Mouse (Mus musculus) midbrain, embryonic 16.5 days (tissue): ENCODE data around the gene Rnf185. TPM values are rescaled to one million over a fixed set of nuclear protein-coding genes. Genes with fewer than 3 reads are reported as not detected.

ENCODE experiments used
- ATAC-seq: fragments of 200-750 bp; cut with Nextera tagmentation; 2 replicates; pipeline ENCODE4 v1.8.0; 2017; ENCODE audit warnings: moderate TSS enrichment
- H3K27ac ChIP-seq: fragments of 300-500 bp; sonication (generic); 2 replicates; pipeline ENCODE4 v1.5.1; 2014; ENCODE audit warnings: mild to moderate bottlenecking, low read length, mixed read lengths
- H3K27me3 ChIP-seq: fragments of 300-500 bp; sonication (generic); 2 replicates; pipeline ENCODE4 v1.6.1; 2014; ENCODE audit warnings: low read depth, low read length, mixed read lengths; ENCODE audit not compliant: control insufficient read depth, insufficient read depth
- H3K36me3 ChIP-seq: fragments of 300-500 bp; sonication (generic); 2 replicates; pipeline ENCODE4 v1.6.1; 2014; ENCODE audit warnings: mild to moderate bottlenecking, low read length, moderate library complexity, mixed read lengths; ENCODE audit not compliant: control insufficient read depth, insufficient read depth
- H3K4me1 ChIP-seq: fragments of 300-500 bp; sonication (generic); 2 replicates; pipeline ENCODE4 v1.6.1; 2014; ENCODE audit warnings: mild to moderate bottlenecking, low read length, mixed read lengths; ENCODE audit not compliant: control insufficient read depth, insufficient read depth
- H3K4me2 ChIP-seq: fragments of 300-500 bp; sonication (generic); 2 replicates; pipeline ENCODE4 v1.6.1; 2014; ENCODE audit warnings: mild to moderate bottlenecking, low read length, mixed read lengths
- H3K4me3 ChIP-seq: fragments of 300-500 bp; sonication (generic); 2 replicates; pipeline ENCODE4 v1.5.1; 2014; ENCODE audit warnings: low read depth, mild to moderate bottlenecking, low read length, moderate library complexity, mixed read lengths
- H3K9ac ChIP-seq: fragments of 300-500 bp; sonication (generic); 2 replicates; pipeline ENCODE4 v1.6.1; 2014; ENCODE audit warnings: low read depth, low read length, mixed read lengths
- H3K9me3 ChIP-seq: fragments of 300-500 bp; sonication (generic); replicated peaks from 2 replicates; pipeline ENCODE4 v1.6.1; 2014; ENCODE audit warnings: mild to moderate bottlenecking, low read length, mixed read lengths; ENCODE audit not compliant: control insufficient read depth, poor library complexity, severe bottlenecking
- WGBS: fragments of 180-500 bp; shearing (Covaris S2); extraction: QIAGEN DNeasy Blood & Tissue Kit; methylation state at CpG from one replicate; pipeline ENCODE4 v1.1.7; 2014; 5-methylcytosine and 5-hydroxymethylcytosine counted together
- polyA plus RNA-seq: library from polyadenylated mRNA; unstranded; fragments of >200 nt; fragmentation: Nextera tagmentation; extraction: Ambion mirVana; gene quantifications from 2 replicates; pipeline ENCODE4 v1.2.1, GENCODE M21; 2015

Rnf185 gene
- polyA plus RNA-seq, 1 experiment from 2014 or later, result 46.2 TPM

GRCm38 (mm10) chr11:3433809-3434208, 18.4 kb downstream of the Rnf185 start:
- Histone ChIP-seq H3K27me3 (no peaks in the 10 kb centered on the region), H3K9ac (no peak overlapping the region), H3K4me1 (no peaks in the 10 kb centered on the region), H3K9me3 (no peaks in the 10 kb centered on the region), H3K36me3 (no peaks in the 10 kb centered on the region), H3K4me3 (no peak overlapping the region), H3K27ac (no peak overlapping the region), H3K4me2 (no peak overlapping the region)
- 90% methylated on average over 4 of the region's 4 CpGs for WGBS
- ATAC-seq, result no peak

GRCm38 (mm10) chr11:3431976-3432603, 20.1 kb downstream of the Rnf185 start:
- no peak overlapping the region for H3K4me2 ChIP-seq
- 94% methylated on average over 6 of the region's 6 CpGs for WGBS
- no peak overlapping the region for H3K9ac ChIP-seq
- no peak overlapping the region for H3K4me3 ChIP-seq
- no peaks in the 10 kb centered on the region for H3K9me3 ChIP-seq
- no peaks in the 10 kb centered on the region for H3K4me1 ChIP-seq
- ATAC-seq, result no peak
- H3K27ac ChIP-seq, result no peak overlapping the region
- H3K27me3 ChIP-seq, result no peaks in the 10 kb centered on the region
- H3K36me3 ChIP-seq, result no peaks in the 10 kb centered on the region

GRCm38 (mm10) chr11:3431515-3431914, 20.6 kb downstream of the Rnf185 start:
- no peaks in the 10 kb centered on the region for H3K36me3 ChIP-seq
- 94% methylated on average over 3 of the region's 3 CpGs for WGBS
- no peaks in the 10 kb centered on the region for H3K4me1 ChIP-seq
- no peak overlapping the region for H3K27ac ChIP-seq
- no peaks in the 10 kb centered on the region for H3K9me3 ChIP-seq
- no peaks in the 10 kb centered on the region for H3K27me3 ChIP-seq
- no peak for ATAC-seq
- H3K4me3 ChIP-seq, result no peak overlapping the region
- no peak overlapping the region for H3K9ac ChIP-seq
- no peak overlapping the region for H3K4me2 ChIP-seq

- ATAC-seq, result no peak
- Histone ChIP-seq H3K4me2 (no peak overlapping the region), H3K9me3 (no peaks in the 10 kb centered on the region), H3K4me1 (no peaks in the 10 kb centered on the region), H3K9ac (no peak overlapping the region), H3K36me3 (peaks cover 19% of the 10 kb centered on the region), H3K27me3 (no peaks in the 10 kb centered on the region), H3K4me3 (no peak overlapping the region), H3K27ac (no peak overlapping the region)
- 80% methylated on average over 7 of the region's 7 CpGs for WGBS
Measured at GRCm38 (mm10) chr11:3428632-3429031, 23.5 kb downstream of the Rnf185 start.

- no peak overlapping the region for H3K27ac ChIP-seq
- no peak overlapping the region for H3K4me3 ChIP-seq
- no peaks in the 10 kb centered on the region for H3K9me3 ChIP-seq
- H3K36me3 ChIP-seq, result peaks cover 24% of the 10 kb centered on the region
- no peak overlapping the region for H3K4me2 ChIP-seq
- no peaks in the 10 kb centered on the region for H3K27me3 ChIP-seq
- H3K9ac ChIP-seq, result no peak overlapping the region
- H3K4me1 ChIP-seq, result no peaks in the 10 kb centered on the region
- no peak for ATAC-seq
- 85% methylated on average over 3 of the region's 3 CpGs for WGBS
Measured at GRCm38 (mm10) chr11:3427697-3428230, 24.4 kb downstream of the Rnf185 start.

GRCm38 (mm10) chr11:3422242-3422641, 29.9 kb downstream of the Rnf185 start:
- Histone ChIP-seq H3K4me3 (no peak overlapping the region), H3K4me1 (no peaks in the 10 kb centered on the region), H3K27me3 (no peaks in the 10 kb centered on the region), H3K27ac (no peak overlapping the region), H3K9me3 (no peaks in the 10 kb centered on the region), H3K4me2 (no peak overlapping the region), H3K36me3 (peaks cover 39% of the 10 kb centered on the region), H3K9ac (no peak overlapping the region)
- WGBS, result 87% methylated on average over 4 of the region's 4 CpGs
- ATAC-seq, result no peak

GRCm38 (mm10) chr11:3418741-3419140, 33.4 kb downstream of the Rnf185 start:
- no peak overlapping the region for H3K4me2 ChIP-seq
- ATAC-seq, result no peak
- H3K4me1 ChIP-seq, result no peaks in the 10 kb centered on the region
- no peak overlapping the region for H3K27ac ChIP-seq
- H3K4me3 ChIP-seq, result no peak overlapping the region
- peaks cover 35% of the 10 kb centered on the region for H3K36me3 ChIP-seq
- H3K9me3 ChIP-seq, result no peaks in the 10 kb centered on the region
- WGBS, result 89% methylated on average over 4 of the region's 4 CpGs
- no peaks in the 10 kb centered on the region for H3K27me3 ChIP-seq
- no peak overlapping the region for H3K9ac ChIP-seq

GRCm38 (mm10) chr11:3417795-3418194, 34.4 kb downstream of the Rnf185 start:
- no peak overlapping the region for H3K4me3 ChIP-seq
- 76% methylated on average over 6 of the region's 6 CpGs for WGBS
- H3K9ac ChIP-seq, result no peak overlapping the region
- no peaks in the 10 kb centered on the region for H3K27me3 ChIP-seq
- H3K27ac ChIP-seq, result no peak overlapping the region
- no peak overlapping the region for H3K4me2 ChIP-seq
- H3K4me1 ChIP-seq, result no peaks in the 10 kb centered on the region
- ATAC-seq, result no peak
- H3K36me3 ChIP-seq, result peaks cover 30% of the 10 kb centered on the region
- no peaks in the 10 kb centered on the region for H3K9me3 ChIP-seq

- Histone ChIP-seq H3K4me1 (no peaks in the 10 kb centered on the region), H3K9ac (no peak overlapping the region)
- WGBS, result 88% methylated on average over 3 of the region's 3 CpGs
Measured at GRCm38 (mm10) chr11:3416399-3416798, 35.8 kb downstream of the Rnf185 start.

More at GRCm38 (mm10) chr11:3416399-3416798, 35.8 kb downstream of the Rnf185 start:
- H3K9me3 ChIP-seq, result no peaks in the 10 kb centered on the region
- H3K4me3 ChIP-seq, result no peak overlapping the region
- no peak overlapping the region for H3K4me2 ChIP-seq
- no peak overlapping the region for H3K27ac ChIP-seq
- peaks cover 25% of the 10 kb centered on the region for H3K36me3 ChIP-seq
- no peaks in the 10 kb centered on the region for H3K27me3 ChIP-seq
- ATAC-seq, result no peak
